Mouse (Mus musculus): ENCODE data around the gene Tm9sf1. TPM values are rescaled to one million over a fixed set of nuclear protein-coding genes. Genes with fewer than 3 reads are reported as not detected.
A peak's percentile ranks its signal among the peaks of the same experiment; 100 is the strongest.

The Tm9sf1 gene
- polyA plus RNA-seq, 1 experiment from 2014 or later = 95.9 TPM

- H3K27me3 ChIP-seq (replicated peaks; ENCODE audit: control insufficient read depth, insufficient read depth, low read length) = no peaks in the 10 kb centered on the region
- peak within 1 kb of the TSS; percentile 84 for H3K4me2 ChIP-seq (replicated peaks; ENCODE audit: low read depth)
- H3K27ac ChIP-seq (ENCODE audit: low read depth, low read length) = peak within 1 kb of the TSS; percentile 57; the same call in 1 of the 2 replicates
- peak within 1 kb of the TSS; percentile 63 for H3K9ac ChIP-seq (ENCODE audit: low read depth, low read length)
- no peaks in the 10 kb centered on the region for H3K4me1 ChIP-seq (replicated peaks; ENCODE audit: control insufficient read depth, insufficient read depth, low read length)
- peak; percentile 29; the same call in 1 of the 2 replicates for TF ChIP-seq CTCF (IDR thresholded peaks at IDR 0.05; ENCODE audit: low read depth)
- ATAC-seq = peak; percentile 97
- peak within 1 kb of the TSS; percentile 64 for H3K4me3 ChIP-seq (ENCODE audit: low read depth, low read length)
- peaks cover 23% of the 10 kb centered on the region; the same call in 1 of the 2 replicates for H3K36me3 ChIP-seq (ENCODE audit: control insufficient read depth, insufficient read depth)
- no peaks in the 10 kb centered on the region for H3K9me3 ChIP-seq (ENCODE audit: control insufficient read depth)
- WGBS = 1% methylated on average over 38 of the region's 38 CpGs
Observed at GRCm38 (mm10) chr14:55671833-55672740, 28.5 kb upstream of the Tm9sf1 start, which contains the start of the genes Gmpr2 and Nedd8. Gmpr2 (plus strand) TSS chr14:55671941. Nedd8 (minus strand) TSS chr14:55672124.

GRCm38 (mm10) chr14:55671486-55671832, 27.9 kb upstream of the Tm9sf1 start:
- ATAC-seq = peak; percentile 5
- Histone ChIP-seq H3K4me3 (ENCODE audit: low read depth, low read length) (peak overlapping the region; percentile 64), H3K9me3 (ENCODE audit: control insufficient read depth) (no peaks in the 10 kb centered on the region), H3K4me1 (replicated peaks; ENCODE audit: control insufficient read depth, insufficient read depth, low read length) (no peaks in the 10 kb centered on the region), H3K9ac (ENCODE audit: low read depth, low read length) (peak overlapping the region; percentile 63), H3K27me3 (replicated peaks; ENCODE audit: control insufficient read depth, insufficient read depth, low read length) (no peaks in the 10 kb centered on the region), H3K36me3 (ENCODE audit: control insufficient read depth, insufficient read depth) (peaks cover 20% of the 10 kb centered on the region), H3K27ac (ENCODE audit: low read depth, low read length) (0 out of 2 replicates have a peak overlapping the region, but pooled peaks have one; percentile 28), H3K4me2 (replicated peaks; ENCODE audit: low read depth) (peak overlapping the region; percentile 84)
- WGBS = 0% methylated on average over 12 of the region's 12 CpGs
- TF ChIP-seq CTCF (IDR thresholded peaks at IDR 0.05; ENCODE audit: low read depth) = no peak

GRCm38 (mm10) chr14:55660636-55661035, 17.0 kb upstream of the Tm9sf1 start:
- TF ChIP-seq CTCF (IDR thresholded peaks at IDR 0.05; ENCODE audit: low read depth) = no peak
- 46% methylated on average over 2 of the region's 2 CpGs for WGBS
- Histone ChIP-seq H3K4me1 (replicated peaks; ENCODE audit: control insufficient read depth, insufficient read depth, low read length) (0 out of 2 replicates have a peak, but pooled peaks cover 4% of the 10 kb centered on the region), H3K27me3 (replicated peaks; ENCODE audit: control insufficient read depth, insufficient read depth, low read length) (no peaks in the 10 kb centered on the region), H3K9me3 (ENCODE audit: control insufficient read depth) (no peaks in the 10 kb centered on the region), H3K9ac (ENCODE audit: low read depth, low read length) (no peak overlapping the region), H3K27ac (ENCODE audit: low read depth, low read length) (no peak overlapping the region), H3K36me3 (ENCODE audit: control insufficient read depth, insufficient read depth) (peaks cover 12% of the 10 kb centered on the region), H3K4me2 (replicated peaks; ENCODE audit: low read depth) (peak overlapping the region; percentile 75), H3K4me3 (ENCODE audit: low read depth, low read length) (peak overlapping the region; percentile 71)
- no peak for ATAC-seq

- Histone ChIP-seq H3K9me3 (ENCODE audit: control insufficient read depth) (no peaks in the 10 kb centered on the region), H3K36me3 (ENCODE audit: control insufficient read depth, insufficient read depth) (peaks cover 12% of the 10 kb centered on the region), H3K4me1 (replicated peaks; ENCODE audit: control insufficient read depth, insufficient read depth, low read length) (0 out of 2 replicates have a peak, but pooled peaks cover 4% of the 10 kb centered on the region), H3K4me3 (ENCODE audit: low read depth, low read length) (peak within 1 kb of the TSS; percentile 71), H3K27ac (ENCODE audit: low read depth, low read length) (peak within 1 kb of the TSS; percentile 87), H3K9ac (ENCODE audit: low read depth, low read length) (peak within 1 kb of the TSS; percentile 65), H3K27me3 (replicated peaks; ENCODE audit: control insufficient read depth, insufficient read depth, low read length) (no peaks in the 10 kb centered on the region), H3K4me2 (replicated peaks; ENCODE audit: low read depth) (peak within 1 kb of the TSS; percentile 75)
- TF ChIP-seq CTCF (IDR thresholded peaks at IDR 0.05; ENCODE audit: low read depth) = peak; percentile 75
- peak; percentile 73 for ATAC-seq
- WGBS = under 1% methylated on average over 39 of the region's 39 CpGs
Observed at GRCm38 (mm10) chr14:55659960-55660573, 16.5 kb upstream of the Tm9sf1 start, which contains the start of gene Mdp1. Mdp1 (minus strand) TSS chr14:55660508.

- 0 out of 2 replicates have a peak, but pooled peaks cover 4% of the 10 kb centered on the region for H3K4me1 ChIP-seq (replicated peaks; ENCODE audit: control insufficient read depth, insufficient read depth, low read length)
- peak; percentile 96 for ATAC-seq
- H3K9ac ChIP-seq (ENCODE audit: low read depth, low read length) = no peak overlapping the region
- H3K27me3 ChIP-seq (replicated peaks; ENCODE audit: control insufficient read depth, insufficient read depth, low read length) = no peaks in the 10 kb centered on the region
- no peak overlapping the region for H3K4me3 ChIP-seq (ENCODE audit: low read depth, low read length)
- no peak for TF ChIP-seq CTCF (IDR thresholded peaks at IDR 0.05; ENCODE audit: low read depth)
- no peaks in the 10 kb centered on the region for H3K9me3 ChIP-seq (ENCODE audit: control insufficient read depth)
- WGBS = 42% methylated on average over 5 of the region's 5 CpGs
- peaks cover 4% of the 10 kb centered on the region for H3K36me3 ChIP-seq (ENCODE audit: control insufficient read depth, insufficient read depth)
- 0 out of 2 replicates have a peak overlapping the region, but pooled peaks have one; percentile 0 for H3K4me2 ChIP-seq (replicated peaks; ENCODE audit: low read depth)
- H3K27ac ChIP-seq (ENCODE audit: low read depth, low read length) = peak overlapping the region; percentile 87
Observed at GRCm38 (mm10) chr14:55658011-55658410, 14.4 kb upstream of the Tm9sf1 start.

GRCm38 (mm10) chr14:55656935-55657334, 13.3 kb upstream of the Tm9sf1 start:
- TF ChIP-seq CTCF (IDR thresholded peaks at IDR 0.05; ENCODE audit: low read depth) = no peak
- H3K27me3 ChIP-seq (replicated peaks; ENCODE audit: control insufficient read depth, insufficient read depth, low read length) = no peaks in the 10 kb centered on the region
- H3K4me1 ChIP-seq (replicated peaks; ENCODE audit: control insufficient read depth, insufficient read depth, low read length) = 0 out of 2 replicates have a peak, but pooled peaks cover 4% of the 10 kb centered on the region
- H3K36me3 ChIP-seq (ENCODE audit: control insufficient read depth, insufficient read depth) = no peaks in the 10 kb centered on the region
- WGBS = 82% methylated on average over 3 of the region's 3 CpGs
- no peak overlapping the region for H3K27ac ChIP-seq (ENCODE audit: low read depth, low read length)
- H3K4me3 ChIP-seq (ENCODE audit: low read depth, low read length) = no peak overlapping the region
- H3K9me3 ChIP-seq (ENCODE audit: control insufficient read depth) = no peaks in the 10 kb centered on the region
- no peak for ATAC-seq
- no peak overlapping the region for H3K4me2 ChIP-seq (replicated peaks; ENCODE audit: low read depth)
- H3K9ac ChIP-seq (ENCODE audit: low read depth, low read length) = no peak overlapping the region

Data from intestine, postnatal 0 days (tissue).